Mouse (Mus musculus) embryonic fibroblast, embryonic 13.5 days (primary cell): Measurements from ENCODE around the gene Mov10.

Experiments used
- CTCF ChIP-seq: IDR thresholded peaks from 2 replicates; pipeline ENCODE4 v1.5.1; 2011; ENCODE audit warnings: mild to moderate bottlenecking, control low read depth, low read length, moderate library complexity, borderline replicate concordance; ENCODE audit not compliant: insufficient read depth
- POLR2A ChIP-seq: IDR thresholded peaks from 2 replicates; pipeline ENCODE4 v1.6.1; 2011; ENCODE audit warnings: low read depth, mild to moderate bottlenecking, control low read depth, low read length, moderate library complexity

- TF ChIP-seq CTCF (no peak), POLR2A (no peak)
These were observed 53.3 kb downstream of the Mov10 start for GRCm38 (mm10) chr3:104765021-104765420.
